Mouse (Mus musculus): ENCODE results near the gene Rhox2c.
"Not testable (repeated sequence)": the region's sequence is repeated elsewhere in the genome, so short reads cannot be mapped to it uniquely, and the experiment has no call there.

The Rhox2c gene

GRCm38 (mm10) chrX:37453380-37453779 lies at the start of gene Rhox2c:
Gene Rhox2c, plus strand, starts transcription at chrX:37453680.
- DNase-seq (ENCODE audit: low spot score in 2 of 2): not testable (repeated sequence)

GRCm38 (mm10) chrX:37411767-37412166 lies 41.7 kb upstream of the Rhox2c start, which contains the start of gene Rhox2b:
Gene Rhox2b, plus strand, starts transcription at chrX:37412067.
- DNase-seq (ENCODE audit: low spot score in 2 of 2): not testable (repeated sequence)

- DNase-seq (ENCODE audit: low spot score in 2 of 2): not testable (repeated sequence)
Observed at GRCm38 (mm10) chrX:37432194-37432593, 21.3 kb upstream of the Rhox2c start, which contains the start of gene Rhox4b. Gene Rhox4b, plus strand, starts transcription at chrX:37432494.

GRCm38 (mm10) chrX:37458285-37458684 lies 4.8 kb downstream of the Rhox2c start, which contains the start of gene Rhox3c:
Gene Rhox3c, plus strand, starts transcription at chrX:37458585.
- not testable (repeated sequence) for DNase-seq (ENCODE audit: low spot score in 2 of 2)

- DNase-seq (ENCODE audit: low spot score in 2 of 2): not testable (repeated sequence)
Observed at GRCm38 (mm10) chrX:37480037-37480436, 26.6 kb downstream of the Rhox2c start, which contains the start of gene Rhox4c. Gene Rhox4c, plus strand, starts transcription at chrX:37480337.

- DNase-seq (ENCODE audit: low spot score in 2 of 2): not testable (repeated sequence)
Observed at GRCm38 (mm10) chrX:37514059-37514458, 60.6 kb downstream of the Rhox2c start, which contains the start of gene Rhox4d. Gene Rhox4d, plus strand, starts transcription at chrX:37514359.
